Mouse (Mus musculus): ENCODE measurements around the gene Arap2. TPM values are rescaled to one million over a fixed set of nuclear protein-coding genes. Genes with fewer than 3 reads are reported as not detected.
"Not testable (repeated sequence)": the region's sequence is repeated elsewhere in the genome, so short reads cannot be mapped to it uniquely, and the experiment has no call there.

The Arap2 gene
- polyA plus RNA-seq, 1 experiment from 2014 or later, result 2.0 TPM

DNA sequence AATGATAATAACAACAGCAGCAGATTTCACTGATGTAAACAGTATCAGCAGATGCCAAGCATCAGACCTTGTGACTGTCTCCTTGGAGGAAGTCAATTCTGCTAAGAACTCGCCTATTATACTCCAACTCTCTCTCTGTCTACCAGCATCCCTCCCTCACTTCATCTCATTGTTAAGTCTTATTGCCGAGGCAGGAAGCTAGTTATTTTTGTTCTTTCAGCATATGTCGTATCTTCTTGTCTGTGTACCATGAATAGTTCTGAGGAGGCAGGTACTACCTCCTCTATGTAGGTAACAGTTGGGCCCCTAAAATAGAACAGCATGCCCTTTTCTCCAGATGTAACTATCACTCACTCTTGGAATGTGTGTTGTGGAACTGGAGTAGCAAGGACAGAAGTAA is 13.0 kb downstream of the Arap2 start:
- ATAC-seq, result no peak
- WGBS, result 79% methylated on average over 3 of the region's 3 CpGs
- H3K9ac ChIP-seq (ENCODE audit: low read length), result no peak overlapping the region
- no peak overlapping the region for H3K4me2 ChIP-seq (ENCODE audit: low read length)
- no peak overlapping the region for H3K27ac ChIP-seq (ENCODE audit: low read depth, low read length)
- DNase-seq (ENCODE audit: low spot score), result no peak
- H3K36me3 ChIP-seq (ENCODE audit: control insufficient read depth, insufficient read depth, low read length), result no peaks in the 10 kb centered on the region
- H3K9me3 ChIP-seq (replicated peaks; ENCODE audit: control insufficient read depth, low read length), result no peaks in the 10 kb centered on the region
- H3K27me3 ChIP-seq (replicated peaks; ENCODE audit: control insufficient read depth, insufficient read depth, low read length), result no peaks in the 10 kb centered on the region
- no peak overlapping the region for H3K4me3 ChIP-seq (ENCODE audit: low read depth, low read length)
- H3K4me1 ChIP-seq (ENCODE audit: control insufficient read depth, insufficient read depth, low read length), result no peaks in the 10 kb centered on the region

DNA sequence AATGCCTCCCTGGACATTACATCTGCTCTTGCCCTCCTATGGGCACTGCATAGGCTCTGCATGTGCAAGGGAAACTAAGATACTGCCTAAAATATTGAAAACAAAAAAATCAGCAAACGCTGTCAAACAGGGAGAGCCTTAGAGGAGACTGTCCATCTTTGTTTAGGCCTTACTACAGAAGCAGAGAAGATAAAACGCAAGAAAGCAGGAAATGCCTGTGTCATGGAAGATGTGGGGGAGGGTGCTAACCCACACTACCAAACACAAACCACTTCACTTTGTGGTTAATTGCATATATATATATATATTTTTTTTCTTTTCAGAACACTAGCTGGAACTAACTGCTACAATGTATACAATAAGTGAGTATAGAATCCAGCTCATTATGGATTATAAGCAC is 14.3 kb downstream of the Arap2 start:
- Histone ChIP-seq H3K27ac (ENCODE audit: low read depth, low read length) (no peak overlapping the region), H3K4me3 (ENCODE audit: low read depth, low read length) (no peak overlapping the region), H3K36me3 (ENCODE audit: control insufficient read depth, insufficient read depth, low read length) (no peaks in the 10 kb centered on the region), H3K27me3 (replicated peaks; ENCODE audit: control insufficient read depth, insufficient read depth, low read length) (no peaks in the 10 kb centered on the region), H3K4me2 (ENCODE audit: low read length) (no peak overlapping the region), H3K9ac (ENCODE audit: low read length) (no peak overlapping the region), H3K4me1 (ENCODE audit: control insufficient read depth, insufficient read depth, low read length) (no peaks in the 10 kb centered on the region), H3K9me3 (replicated peaks; ENCODE audit: control insufficient read depth, low read length) (no peaks in the 10 kb centered on the region)
- DNase-seq (ENCODE audit: low spot score) (no peak), ATAC-seq (no peak)
- WGBS, result 68% methylated on average over 2 of the region's 2 CpGs

DNA sequence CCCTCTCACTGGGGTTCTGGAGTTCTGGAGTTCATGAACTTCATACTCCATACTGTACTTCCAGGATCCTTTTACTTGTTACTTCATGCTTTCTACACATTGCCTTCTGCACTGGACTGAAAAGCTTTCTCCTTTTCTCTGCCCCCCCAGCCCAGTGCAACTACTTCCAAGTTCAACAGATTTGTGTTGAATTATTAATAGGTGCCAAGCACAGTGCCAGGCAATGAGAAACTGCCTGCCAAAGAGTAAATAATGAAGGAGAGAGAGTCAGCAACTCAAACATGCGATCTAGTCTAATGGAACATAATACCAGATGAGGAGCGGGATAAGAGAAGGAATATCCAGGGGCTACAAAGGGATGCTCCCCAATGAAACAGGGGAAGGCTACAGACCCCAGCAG is 17.8 kb downstream of the Arap2 start:
- 90% methylated on average over 2 of the region's 2 CpGs for WGBS
- no peaks in the 10 kb centered on the region for H3K27me3 ChIP-seq (replicated peaks; ENCODE audit: control insufficient read depth, insufficient read depth, low read length)
- no peak for ATAC-seq
- H3K9ac ChIP-seq (ENCODE audit: low read length), result no peak overlapping the region
- no peak overlapping the region for H3K4me2 ChIP-seq (ENCODE audit: low read length)
- H3K9me3 ChIP-seq (replicated peaks; ENCODE audit: control insufficient read depth, low read length), result no peaks in the 10 kb centered on the region
- no peak overlapping the region for H3K27ac ChIP-seq (ENCODE audit: low read depth, low read length)
- H3K4me3 ChIP-seq (ENCODE audit: low read depth, low read length), result no peak overlapping the region
- H3K36me3 ChIP-seq (ENCODE audit: control insufficient read depth, insufficient read depth, low read length), result no peaks in the 10 kb centered on the region
- no peak for DNase-seq (ENCODE audit: low spot score)
- H3K4me1 ChIP-seq (ENCODE audit: control insufficient read depth, insufficient read depth, low read length), result no peaks in the 10 kb centered on the region

DNA sequence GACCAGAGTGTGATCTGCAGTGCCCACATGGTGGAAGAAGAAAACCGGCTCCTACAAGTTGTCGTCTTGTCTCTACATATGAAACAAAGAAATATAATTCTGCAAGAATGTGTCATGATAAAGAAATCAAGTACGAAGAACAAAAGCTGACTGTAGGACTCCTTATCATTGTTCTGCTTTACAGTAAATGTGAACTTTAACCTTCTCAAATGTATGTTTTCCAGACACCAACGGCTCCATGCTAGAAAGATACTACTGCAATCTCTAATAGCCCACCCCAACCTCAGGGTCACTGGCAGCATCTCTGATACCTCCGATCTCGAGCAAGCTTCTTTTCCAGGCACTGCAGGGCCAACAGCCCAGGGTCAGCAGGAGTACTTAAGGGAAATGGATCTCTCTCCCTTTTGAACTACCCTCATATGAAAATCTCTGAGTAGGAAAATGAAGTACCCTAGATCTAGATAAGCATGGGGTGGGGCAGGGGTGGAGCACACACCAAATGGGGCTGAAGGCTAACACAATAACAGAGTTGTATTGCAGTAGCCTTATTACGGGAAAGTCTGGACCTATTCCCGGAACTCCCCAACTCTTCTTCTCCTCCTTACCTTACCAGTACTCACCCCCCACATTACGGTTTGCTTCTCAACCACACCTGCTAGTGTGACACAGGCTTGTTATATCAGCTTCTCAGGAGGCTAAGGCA is 22.6 kb downstream of the Arap2 start:
- Histone ChIP-seq H3K4me1 (ENCODE audit: control insufficient read depth, insufficient read depth, low read length) (no peaks in the 10 kb centered on the region), H3K9ac (ENCODE audit: low read length) (no peak overlapping the region), H3K36me3 (ENCODE audit: control insufficient read depth, insufficient read depth, low read length) (no peaks in the 10 kb centered on the region), H3K4me3 (ENCODE audit: low read depth, low read length) (no peak overlapping the region), H3K27ac (ENCODE audit: low read depth, low read length) (no peak overlapping the region), H3K4me2 (ENCODE audit: low read length) (no peak overlapping the region), H3K27me3 (replicated peaks; ENCODE audit: control insufficient read depth, insufficient read depth, low read length) (no peaks in the 10 kb centered on the region), H3K9me3 (replicated peaks; ENCODE audit: control insufficient read depth, low read length) (no peaks in the 10 kb centered on the region)
- WGBS, result 93% methylated on average over 9 of the region's 9 CpGs
- DNase-seq (ENCODE audit: low spot score) (no peak), ATAC-seq (no peak)

DNA sequence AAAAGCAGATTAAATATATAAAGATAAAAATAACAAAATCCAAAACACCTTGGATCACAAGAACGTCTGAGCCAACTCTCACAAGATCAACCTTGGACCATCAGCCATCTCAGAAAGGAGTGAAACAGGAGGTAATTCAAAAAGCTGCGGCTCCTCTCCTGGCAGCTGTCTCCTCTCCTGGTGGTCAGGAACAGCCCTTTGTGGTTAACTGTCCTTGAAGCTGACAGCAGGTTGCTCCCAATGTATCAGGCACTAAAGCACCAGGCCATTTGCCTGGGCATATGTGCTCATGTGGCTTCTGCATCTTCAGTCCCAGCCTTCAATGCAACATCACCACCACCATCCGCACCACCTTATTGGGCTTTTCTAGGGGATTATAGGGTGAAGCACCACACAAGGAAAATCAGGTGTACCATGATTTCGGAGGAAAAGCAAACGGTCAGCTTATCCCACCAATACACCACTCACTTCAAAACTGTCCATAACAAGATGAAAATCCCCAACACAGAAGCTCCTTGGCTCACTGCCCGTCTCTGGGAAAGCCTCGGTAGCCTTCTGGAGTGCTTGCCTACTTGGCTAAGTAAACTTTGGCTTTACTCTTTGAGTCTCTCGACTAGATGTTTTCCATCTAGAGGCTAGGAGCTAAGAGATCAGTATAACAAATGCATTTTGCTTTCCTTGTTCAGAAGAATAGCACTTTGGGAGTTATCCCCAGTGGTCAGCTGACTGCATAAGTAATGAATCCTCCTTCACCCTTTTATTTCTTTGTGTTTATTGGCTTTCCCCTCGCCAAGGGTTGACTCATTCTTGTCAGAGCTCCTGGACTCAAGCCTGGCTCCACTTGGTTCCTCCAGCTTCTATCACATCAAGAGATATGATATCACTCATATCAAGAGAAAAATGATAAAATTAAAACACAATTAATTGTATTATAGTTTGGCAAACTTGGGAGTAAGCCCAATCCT is 26.2 kb downstream of the Arap2 start:
- Histone ChIP-seq H3K4me2 (ENCODE audit: low read length) (no peak overlapping the region), H3K9me3 (replicated peaks; ENCODE audit: control insufficient read depth, low read length) (no peaks in the 10 kb centered on the region), H3K36me3 (ENCODE audit: control insufficient read depth, insufficient read depth, low read length) (no peaks in the 10 kb centered on the region), H3K4me1 (ENCODE audit: control insufficient read depth, insufficient read depth, low read length) (no peaks in the 10 kb centered on the region), H3K27me3 (replicated peaks; ENCODE audit: control insufficient read depth, insufficient read depth, low read length) (no peaks in the 10 kb centered on the region), H3K27ac (ENCODE audit: low read depth, low read length) (no peak overlapping the region), H3K9ac (ENCODE audit: low read length) (no peak overlapping the region), H3K4me3 (ENCODE audit: low read depth, low read length) (no peak overlapping the region)
- ATAC-seq (no peak), DNase-seq (ENCODE audit: low spot score) (no peak)
- 85% methylated on average over 9 of the region's 9 CpGs for WGBS

DNA sequence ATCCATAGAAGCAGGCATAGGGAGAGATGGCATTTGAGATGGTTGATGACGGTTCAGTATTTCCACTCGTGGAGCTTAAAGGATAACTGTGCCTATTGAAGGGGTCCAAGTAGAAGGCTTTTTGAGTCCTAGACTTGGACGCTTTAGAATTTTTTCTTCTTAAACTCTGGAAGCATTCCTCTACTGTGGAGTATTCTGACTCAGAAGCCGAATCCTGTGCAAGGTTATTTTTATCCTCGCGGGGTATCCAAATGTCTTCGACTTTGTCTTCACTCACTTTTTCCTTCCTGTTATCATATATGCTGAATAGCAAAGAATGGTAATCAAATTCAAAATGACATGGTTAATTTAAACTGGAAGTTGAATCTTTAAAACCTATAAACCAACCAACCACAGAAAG is 35.4 kb downstream of the Arap2 start:
- DNase-seq (ENCODE audit: low spot score); H3K9me3 ChIP-seq (replicated peaks; ENCODE audit: control insufficient read depth, low read length); H3K27me3 ChIP-seq (replicated peaks; ENCODE audit: control insufficient read depth, insufficient read depth, low read length); H3K4me1 ChIP-seq (ENCODE audit: control insufficient read depth, insufficient read depth, low read length); H3K36me3 ChIP-seq (ENCODE audit: control insufficient read depth, insufficient read depth, low read length); H3K9ac ChIP-seq (ENCODE audit: low read length); H3K4me3 ChIP-seq (ENCODE audit: low read depth, low read length); ATAC-seq; H3K4me2 ChIP-seq (ENCODE audit: low read length); H3K27ac ChIP-seq (ENCODE audit: low read depth, low read length): not testable (repeated sequence)
- 93% methylated on average over 7 of the region's 7 CpGs for WGBS

DNA sequence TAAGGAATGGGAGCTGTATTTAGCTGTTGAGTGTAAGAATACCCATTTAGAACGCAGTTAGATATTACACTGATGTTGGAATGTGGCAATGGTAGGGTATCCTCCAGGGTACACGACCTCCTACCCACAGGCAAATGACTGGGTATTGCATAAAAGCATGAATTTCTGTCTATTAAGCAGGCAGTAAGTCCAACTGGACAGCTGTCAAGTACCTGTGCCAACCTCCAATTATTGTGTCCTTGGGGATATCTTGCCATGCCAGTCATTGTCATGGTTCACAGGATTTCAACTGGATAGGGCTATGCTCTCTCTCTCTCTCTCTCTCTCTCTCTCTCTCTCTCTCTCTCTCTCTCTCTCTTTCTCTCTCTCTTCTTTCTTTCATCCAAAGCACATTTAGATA is 40.4 kb downstream of the Arap2 start:
- Histone ChIP-seq H3K4me2 (ENCODE audit: low read length) (no peak overlapping the region), H3K27me3 (replicated peaks; ENCODE audit: control insufficient read depth, insufficient read depth, low read length) (no peaks in the 10 kb centered on the region), H3K9me3 (replicated peaks; ENCODE audit: control insufficient read depth, low read length) (no peaks in the 10 kb centered on the region), H3K9ac (ENCODE audit: low read length) (no peak overlapping the region), H3K27ac (ENCODE audit: low read depth, low read length) (no peak overlapping the region), H3K36me3 (ENCODE audit: control insufficient read depth, insufficient read depth, low read length) (no peaks in the 10 kb centered on the region), H3K4me1 (ENCODE audit: control insufficient read depth, insufficient read depth, low read length) (no peaks in the 10 kb centered on the region), H3K4me3 (ENCODE audit: low read depth, low read length) (no peak overlapping the region)
- DNase-seq (ENCODE audit: low spot score) (no peak), ATAC-seq (no peak)
- 86% methylated on average over 2 of the region's 2 CpGs for WGBS

DNA sequence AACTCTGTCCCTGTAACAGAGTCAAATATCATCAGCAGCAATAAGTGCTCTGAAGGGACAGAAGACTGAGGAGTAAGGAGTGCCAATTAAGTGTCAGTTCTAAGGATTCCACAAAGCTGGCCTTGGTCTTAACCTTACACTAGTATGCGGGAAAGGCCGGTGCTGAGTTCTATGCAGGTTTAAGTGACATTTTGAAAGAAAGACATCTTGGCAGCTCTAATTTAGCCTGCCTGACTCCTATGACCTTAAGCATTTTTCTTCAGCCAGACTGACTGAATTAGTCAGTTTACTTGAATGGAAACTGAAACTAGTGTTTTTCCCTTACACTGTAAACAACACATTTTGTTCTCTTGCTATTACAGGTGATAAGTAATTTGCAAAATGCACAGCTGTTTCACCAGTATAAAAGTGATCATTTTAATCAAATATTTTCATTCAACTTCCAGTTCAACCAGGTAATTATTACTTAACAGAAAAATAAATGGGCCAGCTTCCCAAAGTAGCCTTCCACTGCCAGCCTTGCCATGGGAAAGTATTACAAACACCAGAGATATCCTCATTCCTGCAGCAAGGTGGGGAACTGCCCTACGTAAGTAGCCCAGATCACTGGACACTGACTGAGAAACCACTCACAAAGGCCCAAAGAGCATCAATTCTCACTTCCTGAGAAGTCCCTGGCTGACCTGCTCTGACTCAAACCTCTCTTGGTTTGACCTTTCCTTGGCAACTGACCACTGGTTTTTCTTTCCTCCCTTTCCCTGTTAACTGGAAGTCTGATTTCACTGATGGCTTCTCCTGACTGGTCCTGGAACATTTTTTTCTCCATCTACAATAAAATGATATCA is 42.5 kb downstream of the Arap2 start:
- Histone ChIP-seq H3K4me3 (ENCODE audit: low read depth, low read length) (no peak overlapping the region), H3K9ac (ENCODE audit: low read length) (no peak overlapping the region), H3K4me2 (ENCODE audit: low read length) (no peak overlapping the region), H3K9me3 (replicated peaks; ENCODE audit: control insufficient read depth, low read length) (no peaks in the 10 kb centered on the region), H3K27ac (ENCODE audit: low read depth, low read length) (no peak overlapping the region), H3K4me1 (ENCODE audit: control insufficient read depth, insufficient read depth, low read length) (no peaks in the 10 kb centered on the region), H3K27me3 (replicated peaks; ENCODE audit: control insufficient read depth, insufficient read depth, low read length) (no peaks in the 10 kb centered on the region), H3K36me3 (ENCODE audit: control insufficient read depth, insufficient read depth, low read length) (no peaks in the 10 kb centered on the region)
- WGBS, result 77% methylated on average over 3 of the region's 3 CpGs
- no peak for DNase-seq (ENCODE audit: low spot score)
- ATAC-seq, result no peak

All from forebrain, embryonic 14.5 days (tissue).